Mouse (Mus musculus) liver, embryonic 13.5 days (tissue): ENCODE measurements at regions not wholly inside any gene's neighbourhood (a gene's known extent, or its start where the extent isn't known, plus 50 kb on each side); places are given as distances from the start of the nearest gene placed in this dataset.

Experiments used
- ATAC-seq: fragments of 200-750 bp; cut with Nextera tagmentation; 2 replicates; pipeline ENCODE4 v1.8.0; 2017; ENCODE audit warnings: low read depth, mild to moderate bottlenecking, moderate number of reproducible peaks, moderate library complexity
- DNase-seq: peaks from one replicate; pipeline ENCODE4 v3.0.0; 2022
- H3K27ac ChIP-seq: fragments of 300-500 bp; sonication (generic); 2 replicates; pipeline ENCODE4 v1.5.1; 2015; ENCODE audit warnings: moderate library complexity, mild to moderate bottlenecking, inconsistent platforms
- H3K27me3 ChIP-seq: fragments of 300-500 bp; sonication (generic); 2 replicates; pipeline ENCODE4 v1.6.1; 2015; ENCODE audit warnings: mild to moderate bottlenecking, inconsistent platforms
- H3K36me3 ChIP-seq: fragments of 300-500 bp; sonication (generic); 2 replicates; pipeline ENCODE4 v1.6.1; 2015; ENCODE audit warnings: mild to moderate bottlenecking, inconsistent platforms
- H3K4me1 ChIP-seq: fragments of 300-500 bp; sonication (generic); replicated peaks from 2 replicates; pipeline ENCODE4 v1.6.1; 2015; ENCODE audit warnings: inconsistent platforms
- H3K4me2 ChIP-seq: fragments of 300-500 bp; sonication (generic); 2 replicates; pipeline ENCODE4 v1.6.1; 2015; ENCODE audit warnings: inconsistent platforms, mild to moderate bottlenecking, moderate library complexity
- H3K4me3 ChIP-seq: fragments of 300-500 bp; sonication (generic); replicated peaks from 2 replicates; pipeline ENCODE4 v1.5.1; 2015; ENCODE audit warnings: mild to moderate bottlenecking, inconsistent platforms
- H3K9ac ChIP-seq: fragments of 300-500 bp; sonication (generic); 2 replicates; pipeline ENCODE4 v1.6.1; 2015; ENCODE audit warnings: mild to moderate bottlenecking, inconsistent platforms
- H3K9me3 ChIP-seq: fragments of 300-500 bp; sonication (generic); replicated peaks from 2 replicates; pipeline ENCODE4 v1.6.1; 2016; ENCODE audit warnings: inconsistent platforms
- WGBS: fragments of 180-500 bp; shearing (Covaris S2); methylation state at CpG from one replicate; pipeline ENCODE4 v1.1.7; 2015; ENCODE audit not compliant: insufficient replicate concordance; 5-methylcytosine and 5-hydroxymethylcytosine counted together

- Histone ChIP-seq H3K4me3 (no peak overlapping the region), H3K9ac (no peak overlapping the region), H3K4me2 (no peak overlapping the region), H3K4me1 (peaks cover 11% of the 10 kb centered on the region), H3K27ac (no peak overlapping the region), H3K27me3 (peaks cover 9% of the 10 kb centered on the region; the same call in 1 of the 2 replicates), H3K9me3 (no peaks in the 10 kb centered on the region), H3K36me3 (no peaks in the 10 kb centered on the region)
- WGBS = 40% methylated on average over 4 of the region's 4 CpGs
- DNase-seq (no peak), ATAC-seq (no peak)
These were observed 108.3 kb upstream of the Egln3 start for GRCm38 (mm10) chr12:54311896-54312521.

GRCm38 (mm10) chr12:54309874-54310273 is 106.2 kb upstream of the Egln3 start:
- DNase-seq (no peak), ATAC-seq (no peak)
- Histone ChIP-seq H3K9me3 (no peaks in the 10 kb centered on the region), H3K9ac (no peak overlapping the region), H3K27ac (no peak overlapping the region), H3K36me3 (no peaks in the 10 kb centered on the region), H3K27me3 (peaks cover 9% of the 10 kb centered on the region; the same call in 1 of the 2 replicates), H3K4me2 (no peak overlapping the region), H3K4me1 (peaks cover 11% of the 10 kb centered on the region), H3K4me3 (no peak overlapping the region)
- 68% methylated on average over 4 of the region's 4 CpGs for WGBS

GRCm38 (mm10) chr12:54309219-54309618 is 105.6 kb upstream of the Egln3 start:
- Histone ChIP-seq H3K4me1 (peaks cover 11% of the 10 kb centered on the region), H3K9me3 (no peaks in the 10 kb centered on the region), H3K9ac (no peak overlapping the region), H3K4me2 (no peak overlapping the region), H3K27ac (no peak overlapping the region), H3K27me3 (peaks cover 9% of the 10 kb centered on the region; the same call in 1 of the 2 replicates), H3K36me3 (no peaks in the 10 kb centered on the region), H3K4me3 (no peak overlapping the region)
- DNase-seq (no peak), ATAC-seq (no peak)
- 67% methylated on average over 6 of the region's 6 CpGs for WGBS

DNA sequence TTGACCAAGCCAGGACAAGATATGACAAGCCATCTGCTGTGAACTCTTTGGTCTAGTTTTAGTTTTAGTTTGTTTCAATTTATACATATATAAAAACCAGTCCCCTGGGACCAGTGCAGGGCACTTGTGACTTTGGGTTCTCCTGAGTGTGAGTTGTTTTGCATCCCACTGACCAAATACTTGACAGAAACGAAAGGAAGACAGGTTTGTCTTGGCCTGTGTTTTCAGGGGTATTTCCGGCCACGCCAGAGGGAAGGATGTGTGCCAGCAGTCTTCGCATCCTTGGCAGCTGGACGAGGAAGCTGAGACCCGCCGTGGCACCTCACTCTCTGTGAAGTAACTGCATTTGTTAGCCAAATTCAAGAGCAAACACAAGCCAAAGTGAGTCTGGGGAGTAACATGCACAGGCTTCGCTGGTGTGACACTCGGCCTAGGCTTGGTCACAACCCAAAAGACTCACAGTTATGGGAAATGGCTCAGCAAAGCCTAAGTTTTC is 101.5 kb upstream of the Egln3 start:
- DNase-seq = no peak

GRCm38 (mm10) chr12:54303746-54304145 is 100.1 kb upstream of the Egln3 start:
- H3K4me3 ChIP-seq = no peak overlapping the region
- no peak for ATAC-seq
- no peaks in the 10 kb centered on the region for H3K27me3 ChIP-seq
- H3K36me3 ChIP-seq = no peaks in the 10 kb centered on the region
- H3K4me1 ChIP-seq = no peaks in the 10 kb centered on the region
- H3K9ac ChIP-seq = no peak overlapping the region
- H3K27ac ChIP-seq = no peak overlapping the region
- WGBS = 61% methylated on average over 8 of the region's 8 CpGs
- no peaks in the 10 kb centered on the region for H3K9me3 ChIP-seq
- H3K4me2 ChIP-seq = no peak overlapping the region
- DNase-seq = no peak

More for the DNA sequence above, 101.5 kb upstream of the Egln3 start:
- no peak overlapping the region for H3K9ac ChIP-seq
- no peaks in the 10 kb centered on the region for H3K9me3 ChIP-seq
- 75% methylated on average over 9 of the region's 9 CpGs for WGBS
- H3K4me2 ChIP-seq = no peak overlapping the region
- no peak for ATAC-seq
- H3K27me3 ChIP-seq = no peaks in the 10 kb centered on the region
- H3K27ac ChIP-seq = no peak overlapping the region
- no peak overlapping the region for H3K4me3 ChIP-seq
- no peaks in the 10 kb centered on the region for H3K36me3 ChIP-seq
- H3K4me1 ChIP-seq = no peaks in the 10 kb centered on the region

DNA sequence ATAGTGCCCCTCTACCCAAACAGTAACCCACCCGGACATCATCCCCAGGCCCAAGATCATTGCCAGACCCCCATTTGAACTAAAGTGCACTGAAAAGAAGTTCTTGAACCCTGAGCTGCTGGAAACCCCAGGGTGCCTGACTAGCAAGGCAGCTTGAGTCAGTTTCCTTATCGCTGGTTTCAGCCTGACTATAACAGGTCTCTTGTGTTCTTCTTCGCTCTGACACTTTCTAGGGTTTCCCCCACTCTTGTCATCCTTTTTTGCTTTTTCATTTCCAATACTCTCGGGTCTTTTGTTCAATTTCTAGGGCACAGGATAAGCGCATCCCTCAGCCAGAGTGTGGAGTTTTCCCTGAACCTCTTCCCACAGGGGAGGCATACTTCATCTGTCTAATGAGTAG is 95.8 kb upstream of the Egln3 start:
- WGBS = 47% methylated on average over 5 of the region's 5 CpGs

DNA sequence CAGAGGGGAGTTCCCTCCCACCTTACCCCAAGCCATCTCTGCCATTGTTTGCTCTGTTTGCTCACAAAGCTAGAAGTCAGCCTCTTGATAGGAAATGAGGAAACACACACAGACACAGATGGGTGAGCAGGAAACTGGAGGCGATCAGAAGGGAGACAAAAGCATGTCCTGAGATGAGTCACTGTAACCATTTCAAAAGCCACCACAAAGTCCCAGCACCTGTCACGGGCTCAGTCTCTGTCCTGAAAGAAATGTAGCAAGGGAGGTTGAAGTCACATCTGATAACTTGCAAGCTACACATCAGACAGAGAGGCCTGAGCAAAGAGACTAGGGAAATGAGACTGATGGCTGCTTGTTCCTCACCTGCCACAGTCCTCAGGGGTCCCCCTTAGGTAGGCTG is 89.6 kb upstream of the Egln3 start:
- ATAC-seq (no peak), DNase-seq (no peak)
- Histone ChIP-seq H3K4me1 (no peaks in the 10 kb centered on the region), H3K27me3 (no peaks in the 10 kb centered on the region), H3K9ac (no peak overlapping the region), H3K36me3 (no peaks in the 10 kb centered on the region), H3K27ac (no peak overlapping the region), H3K4me2 (no peak overlapping the region), H3K9me3 (no peaks in the 10 kb centered on the region), H3K4me3 (no peak overlapping the region)
- 16% methylated on average over 2 of the region's 2 CpGs for WGBS

More for the DNA sequence above, 95.8 kb upstream of the Egln3 start:
- ATAC-seq (no peak), DNase-seq (no peak)
- Histone ChIP-seq H3K9ac (no peak overlapping the region), H3K4me3 (no peak overlapping the region), H3K27me3 (no peaks in the 10 kb centered on the region), H3K9me3 (no peaks in the 10 kb centered on the region), H3K4me1 (no peaks in the 10 kb centered on the region), H3K27ac (no peak overlapping the region), H3K4me2 (no peak overlapping the region), H3K36me3 (no peaks in the 10 kb centered on the region)

GRCm38 (mm10) chr12:54290311-54290710 is 86.7 kb upstream of the Egln3 start:
- no peak for ATAC-seq
- Histone ChIP-seq H3K4me3 (no peak overlapping the region), H3K4me1 (no peaks in the 10 kb centered on the region), H3K36me3 (no peaks in the 10 kb centered on the region), H3K9ac (no peak overlapping the region), H3K4me2 (no peak overlapping the region), H3K9me3 (no peaks in the 10 kb centered on the region), H3K27ac (no peak overlapping the region), H3K27me3 (no peaks in the 10 kb centered on the region)
- DNase-seq = no peak
- WGBS = 53% methylated on average over 2 of the region's 2 CpGs

DNA sequence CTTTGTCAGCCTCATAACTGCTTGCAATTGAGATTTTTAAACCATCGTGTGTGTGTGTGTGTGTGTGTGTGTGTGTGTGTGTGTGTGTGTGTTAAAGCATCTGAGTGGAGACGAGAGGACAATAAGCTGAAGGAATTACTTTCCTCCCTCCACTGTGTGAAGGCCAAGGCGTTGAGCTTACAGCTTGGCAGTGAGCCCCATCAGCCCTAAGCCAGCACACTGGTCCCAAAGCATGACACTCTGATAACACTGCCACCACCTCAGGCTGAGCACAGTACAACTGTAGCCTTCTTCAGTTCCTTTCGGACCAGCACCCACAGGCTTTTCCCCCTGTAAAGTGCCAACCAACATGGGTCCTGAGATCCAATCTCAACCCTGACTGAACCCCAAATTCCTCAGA is 85.1 kb upstream of the Egln3 start:
- 65% methylated on average over 4 of the region's 4 CpGs for WGBS
- no peak for ATAC-seq
- Histone ChIP-seq H3K4me2 (no peak overlapping the region), H3K4me1 (no peaks in the 10 kb centered on the region), H3K36me3 (no peaks in the 10 kb centered on the region), H3K9me3 (no peaks in the 10 kb centered on the region), H3K9ac (no peak overlapping the region), H3K4me3 (no peak overlapping the region), H3K27me3 (no peaks in the 10 kb centered on the region), H3K27ac (no peak overlapping the region)
- no peak for DNase-seq

- Histone ChIP-seq H3K4me3 (no peak overlapping the region), H3K9me3 (no peaks in the 10 kb centered on the region), H3K36me3 (no peaks in the 10 kb centered on the region), H3K9ac (no peak overlapping the region), H3K4me2 (no peak overlapping the region), H3K4me1 (no peaks in the 10 kb centered on the region), H3K27me3 (no peaks in the 10 kb centered on the region), H3K27ac (no peak overlapping the region)
- 74% methylated on average over 6 of the region's 6 CpGs for WGBS
- ATAC-seq (no peak), DNase-seq (no peak)
These were observed 84.4 kb upstream of the Egln3 start for GRCm38 (mm10) chr12:54288041-54288502.

DNA sequence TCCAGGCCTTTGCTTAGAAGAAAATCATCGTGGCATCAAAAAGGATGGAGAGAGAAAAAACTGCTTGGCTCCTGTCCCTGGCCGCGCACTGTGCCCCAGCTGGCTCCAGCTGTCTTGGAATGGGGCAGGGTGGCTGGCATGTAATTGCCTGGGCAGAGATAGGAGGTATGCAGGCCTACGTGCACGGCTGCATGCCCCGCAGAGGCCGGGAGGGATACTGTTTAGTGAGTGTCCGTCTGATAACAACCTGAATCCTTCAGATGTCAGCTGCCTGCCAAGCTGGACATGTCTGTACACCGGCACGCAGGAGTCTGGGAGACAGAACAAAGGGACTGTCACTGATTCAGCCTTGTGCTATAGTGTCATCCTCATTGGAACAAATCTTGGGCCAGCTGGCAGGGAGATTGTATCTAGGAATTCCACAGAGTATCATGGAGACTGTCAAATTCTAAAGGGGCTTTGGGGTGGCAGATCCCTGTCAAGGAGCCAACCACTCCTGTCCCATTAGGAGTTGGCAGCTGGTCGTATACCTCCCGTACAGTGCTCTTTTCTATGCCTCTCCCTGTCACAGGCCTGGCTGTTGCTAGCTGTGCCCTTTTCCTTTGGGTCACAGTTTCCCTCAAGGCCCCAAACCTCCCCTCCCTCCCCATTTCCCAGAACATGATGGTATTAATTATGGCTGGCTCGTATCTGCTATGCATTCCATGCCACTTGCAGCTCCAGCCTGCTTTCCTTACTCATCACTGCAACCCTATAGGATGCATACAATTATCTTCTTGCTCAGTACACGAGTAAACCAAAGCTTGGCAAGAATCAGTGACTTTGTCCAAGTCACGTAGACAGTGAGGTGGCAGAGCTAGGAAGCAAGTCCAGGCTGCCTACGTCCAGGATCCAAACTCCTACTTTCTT is 83.5 kb upstream of the Egln3 start:
- no peak overlapping the region for H3K4me3 ChIP-seq
- H3K27me3 ChIP-seq = no peaks in the 10 kb centered on the region
- DNase-seq (no peak), ATAC-seq (no peak)
- no peak overlapping the region for H3K4me2 ChIP-seq
- WGBS = 63% methylated on average over 16 of the region's 16 CpGs
- no peak overlapping the region for H3K27ac ChIP-seq
- H3K9me3 ChIP-seq = no peaks in the 10 kb centered on the region
- no peak overlapping the region for H3K9ac ChIP-seq
- no peaks in the 10 kb centered on the region for H3K36me3 ChIP-seq
- H3K4me1 ChIP-seq = no peaks in the 10 kb centered on the region
